In the genomic region with DNA sequence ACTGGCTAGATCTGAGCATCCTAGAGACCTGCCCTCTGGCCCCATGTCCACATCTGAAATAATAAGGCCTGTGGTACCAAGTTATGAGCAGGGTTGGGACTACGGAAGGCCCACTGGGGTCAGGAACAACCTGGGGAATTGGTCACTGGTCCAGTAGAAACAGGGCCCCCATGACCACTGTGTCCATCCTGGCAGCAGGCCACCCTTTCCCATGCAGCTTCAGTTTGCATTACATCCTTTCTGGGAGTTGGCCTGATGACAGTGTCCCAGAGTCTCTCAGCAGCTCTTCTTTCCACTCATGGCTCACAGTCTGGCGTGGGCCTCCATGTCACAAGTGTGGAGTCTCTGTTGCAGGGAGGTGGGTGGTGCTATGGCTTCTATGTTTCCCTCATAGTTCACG, we compare ENCODE assay signal across 34 mouse cellular contexts. TPM values are rescaled to one million over a fixed set of nuclear protein-coding genes. Genes with fewer than 3 reads are reported as not detected.
"Had no signal": no experiment of that assay in that cellular context is flagged by ENCODE, and none has a peak within 500 bp of the region (broad histone marks: within the 10 kb centered on the region; RNA-seq: fewer than 3 reads in every experiment).

No protein-coding gene starts in this region.

- H3K9me3 ChIP-seq: heart, embryonic 13.5 days; heart, embryonic 15.5 days; hindbrain, embryonic 10.5 days; hindbrain, embryonic 12.5 days; intestine, embryonic 15.5 days; limb, embryonic 10.5 days; limb, embryonic 12.5 days; liver, embryonic 13.5 days had no signal

- H3K9ac ChIP-seq: heart, embryonic 13.5 days; heart, embryonic 15.5 days; hindbrain, embryonic 12.5 days; hindbrain, embryonic 14.5 days; intestine, embryonic 15.5 days; limb, embryonic 12.5 days; liver, embryonic 13.5 days had no signal

- H3K4me1 ChIP-seq: heart, embryonic 13.5 days; heart, embryonic 15.5 days; intestine, embryonic 15.5 days; liver, embryonic 13.5 days had no signal

- H3K27me3 ChIP-seq: heart, embryonic 13.5 days; heart, embryonic 15.5 days; hindbrain, embryonic 12.5 days; intestine, embryonic 15.5 days; limb, embryonic 12.5 days; liver, embryonic 13.5 days had no signal

- H3K27ac ChIP-seq: gastrocnemius, adult 2 months; heart, adult 2 months; heart, embryonic 13.5 days; heart, embryonic 15.5 days; hindbrain, embryonic 10.5 days; hindbrain, embryonic 12.5 days; hindbrain, embryonic 14.5 days; intestine, embryonic 15.5 days; layer of hippocampus, adult 2 months; left cerebral cortex, adult 2 months; limb, embryonic 10.5 days; limb, embryonic 12.5 days; liver, embryonic 13.5 days had no signal

- H3K4me3 ChIP-seq: gastrocnemius, adult 2 months; heart, adult 2 months; heart, embryonic 13.5 days; heart, embryonic 15.5 days; hindbrain, embryonic 10.5 days; hindbrain, embryonic 12.5 days; intestine, embryonic 15.5 days; layer of hippocampus, adult 2 months; left cerebral cortex, adult 2 months; limb, embryonic 10.5 days; limb, embryonic 12.5 days; liver, embryonic 13.5 days had no signal

- DNase-seq: gastrocnemius, adult 2 months; gastrocnemius, postnatal 10 days; gastrocnemius, postnatal 25 days; heart, postnatal 14 days; heart, postnatal 4 days; kidney, adult 18-20 months; kidney, adult 8-10 months; kidney, postnatal 10 days; kidney, postnatal 25 days; kidney, postnatal 4 days; liver, embryonic 13.5 days had no signal

- H3K36me3 ChIP-seq: heart, embryonic 13.5 days; heart, embryonic 15.5 days; hindbrain, embryonic 10.5 days; hindbrain, embryonic 12.5 days; intestine, embryonic 15.5 days; limb, embryonic 10.5 days; limb, embryonic 12.5 days; liver, embryonic 13.5 days had no signal

- ATAC-seq: hindbrain, embryonic 16.5 days; inflammation-experienced regulatory T-cells, adult 6 months; intestine, embryonic 15.5 days; intestine, postnatal 0 days had no signal

- H3K4me2 ChIP-seq: heart, embryonic 11.5 days; heart, embryonic 13.5 days; heart, embryonic 15.5 days; hindbrain, embryonic 12.5 days; hindbrain, embryonic 14.5 days; intestine, embryonic 15.5 days; limb, embryonic 12.5 days; liver, embryonic 13.5 days had no signal

RNA-seq across cellular contexts. Expression of a gene that starts 1.6 kb away (rescaled TPM):
- total RNA-seq: gastrocnemius, adult 2 months; gastrocnemius, postnatal 25 days; gastrocnemius, postnatal 4 days; heart, adult 2 months; heart, postnatal 14 days; heart, postnatal 4 days; layer of hippocampus, adult 2 months; layer of hippocampus, postnatal 25 days; left cerebral cortex, adult 2 months; left cerebral cortex, postnatal 14 days; left cerebral cortex, postnatal 36 days; liver, adult 2 months had no signal
- polyA plus RNA-seq: frontal cortex, adult 2 months; heart, adult 2 months; heart, embryonic 13.5 days; heart, embryonic 15.5 days; heart, postnatal 0 days; hindbrain, embryonic 10.5 days; hindbrain, embryonic 12.5 days; hindbrain, embryonic 14.5 days; inflammation-experienced regulatory T-cells, adult 6 months; liver, adult 2 months had no signal

RNA-seq across cellular contexts. Expression of a gene that starts 25.6 kb away (rescaled TPM):
- total RNA-seq: gastrocnemius, adult 2 months; gastrocnemius, postnatal 4 days; granulocyte monocyte progenitor cell, adult 5-6 weeks; liver, adult 2 months had no signal
- polyA plus RNA-seq: heart, postnatal 0 days; inflammation-experienced regulatory T-cells, adult 6 months; liver, adult 2 months had no signal
